Mouse (Mus musculus) olfactory bulb, adult 2 months (tissue): ENCODE results near the gene Ntn1. TPM values are rescaled to one million over a fixed set of nuclear protein-coding genes. Genes with fewer than 3 reads are reported as not detected.
A peak's percentile ranks its signal among the peaks of the same experiment; 100 is the strongest.

Experiments
- H3K27ac ChIP-seq: fragments of 200-500 bp; 2 replicates; pipeline ENCODE4 v1.5.1; 2012; ENCODE audit warnings: low read depth, low read length; ENCODE audit not compliant: insufficient read depth
- H3K4me1 ChIP-seq: fragments of 200-500 bp; 2 replicates; pipeline ENCODE4 v1.6.1; 2012; ENCODE audit warnings: low read length; ENCODE audit not compliant: control insufficient read depth, insufficient read depth
- H3K4me3 ChIP-seq: fragments of 200-500 bp; 2 replicates; pipeline ENCODE4 v1.5.1; 2012; ENCODE audit warnings: mild to moderate bottlenecking, low read depth, low read length, moderate library complexity; ENCODE audit not compliant: insufficient read depth
- CTCF ChIP-seq: fragments of 200-500 bp; IDR thresholded peaks from 2 replicates; pipeline ENCODE4 v1.5.1; 2012; ENCODE audit warnings: low read depth, mild to moderate bottlenecking, low read length, moderate library complexity; ENCODE audit not compliant: insufficient read depth
- POLR2A ChIP-seq: fragments of 200-500 bp; IDR thresholded peaks from 2 replicates; pipeline ENCODE4 v1.6.1; 2012; ENCODE audit warnings: mild to moderate bottlenecking, low read depth, low read length, moderate library complexity; ENCODE audit not compliant: insufficient read depth
- WGBS: fragments of 180-500 bp; shearing (Covaris S2); methylation state at CpG from one replicate; pipeline ENCODE4 v1.1.7; 2018; 5-methylcytosine and 5-hydroxymethylcytosine counted together
- polyA plus RNA-seq: library from polyadenylated mRNA; stranded (reverse); fragments of >200 nt; gene quantifications from 2 replicates; pipeline ENCODE4 v1.2.4, GENCODE M21; 2012; ENCODE audit warnings: low replicate concordance; ENCODE audit not compliant: missing spikeins, insufficient read depth, insufficient read length

The Ntn1 gene
- polyA plus RNA-seq: not detected in 2 replicates

GRCm38 (mm10) chr11:68400727-68401219, at the start of gene Ntn1:
Gene Ntn1, minus strand, starts transcription at chr11:68400823.
- H3K4me3 ChIP-seq: peak within 1 kb of the TSS; percentile 45
- peaks cover 6% of the 10 kb centered on the region; the same call in 1 of the 2 replicates for H3K4me1 ChIP-seq
- 57% methylated on average over 11 of the region's 11 CpGs for WGBS
- no peak within 1 kb of the TSS for H3K27ac ChIP-seq
- TF ChIP-seq CTCF (no peak), POLR2A (no peak)

GRCm38 (mm10) chr11:68448356-68448755, 47.7 kb upstream of the Ntn1 start:
- WGBS: 90% methylated on average over 7 of the region's 7 CpGs
- Histone ChIP-seq H3K4me3 (no peak overlapping the region), H3K4me1 (peaks cover 3% of the 10 kb centered on the region; the same call in 1 of the 2 replicates), H3K27ac (no peak overlapping the region)
- TF ChIP-seq CTCF: no peak
- no peak for TF ChIP-seq POLR2A

GRCm38 (mm10) chr11:68447242-68447641, 46.6 kb upstream of the Ntn1 start:
- no peak overlapping the region for H3K4me3 ChIP-seq
- WGBS: 94% methylated on average over 2 of the region's 2 CpGs
- TF ChIP-seq CTCF (no peak), POLR2A (no peak)
- peaks cover 3% of the 10 kb centered on the region; the same call in 1 of the 2 replicates for H3K4me1 ChIP-seq
- no peak overlapping the region for H3K27ac ChIP-seq

- peaks cover 3% of the 10 kb centered on the region; the same call in 1 of the 2 replicates for H3K4me1 ChIP-seq
- 97% methylated on average over 4 of the region's 4 CpGs for WGBS
- no peak overlapping the region for H3K27ac ChIP-seq
- no peak for TF ChIP-seq POLR2A
- no peak for TF ChIP-seq CTCF
- H3K4me3 ChIP-seq: no peak overlapping the region
Observed at GRCm38 (mm10) chr11:68446547-68446946, 45.9 kb upstream of the Ntn1 start.

GRCm38 (mm10) chr11:68445901-68446300, 45.3 kb upstream of the Ntn1 start:
- no peak overlapping the region for H3K4me3 ChIP-seq
- 77% methylated on average over 4 of the region's 4 CpGs for WGBS
- TF ChIP-seq CTCF (no peak), POLR2A (no peak)
- no peak overlapping the region for H3K27ac ChIP-seq
- H3K4me1 ChIP-seq: no peaks in the 10 kb centered on the region

- WGBS: 89% methylated on average over 12 of the region's 12 CpGs
- no peaks in the 10 kb centered on the region for H3K4me1 ChIP-seq
- no peak overlapping the region for H3K27ac ChIP-seq
- no peak overlapping the region for H3K4me3 ChIP-seq
- no peak for TF ChIP-seq CTCF
- TF ChIP-seq POLR2A: no peak
Observed at GRCm38 (mm10) chr11:68442983-68443638, 42.5 kb upstream of the Ntn1 start.

GRCm38 (mm10) chr11:68442346-68442745, 41.7 kb upstream of the Ntn1 start:
- Histone ChIP-seq H3K27ac (no peak overlapping the region), H3K4me3 (no peak overlapping the region), H3K4me1 (no peaks in the 10 kb centered on the region)
- WGBS: 90% methylated on average over 8 of the region's 8 CpGs
- TF ChIP-seq CTCF (no peak), POLR2A (no peak)

GRCm38 (mm10) chr11:68440965-68441364, 40.3 kb upstream of the Ntn1 start:
- no peaks in the 10 kb centered on the region for H3K4me1 ChIP-seq
- TF ChIP-seq POLR2A: no peak
- TF ChIP-seq CTCF: no peak
- no peak overlapping the region for H3K4me3 ChIP-seq
- H3K27ac ChIP-seq: no peak overlapping the region
- WGBS: 76% methylated on average over 5 of the region's 5 CpGs

- no peaks in the 10 kb centered on the region for H3K4me1 ChIP-seq
- no peak overlapping the region for H3K4me3 ChIP-seq
- no peak for TF ChIP-seq POLR2A
- no peak for TF ChIP-seq CTCF
- 82% methylated on average over 9 of the region's 9 CpGs for WGBS
- H3K27ac ChIP-seq: no peak overlapping the region
Observed at GRCm38 (mm10) chr11:68440100-68440499, 39.5 kb upstream of the Ntn1 start.
